Mouse (Mus musculus) neural tube, embryonic 10.5 days (tissue): ENCODE measurements at regions not wholly inside any gene's neighbourhood (a gene's known extent, or its start where the extent isn't known, plus 50 kb on each side); places are given as distances from the start of the nearest gene placed in this dataset.

Source experiments
- DNase-seq: peaks from one replicate; pipeline ENCODE4 v3.0.0-alpha.2; 2017; ENCODE audit warnings: low spot score; ENCODE audit errors: extremely low spot score

- no peak for DNase-seq
Observed at GRCm38 (mm10) chr10:111558675-111559340, 52.7 kb downstream of the Phlda1 start.

- DNase-seq = no peak
Observed at GRCm38 (mm10) chr10:111559341-111560246, 53.5 kb downstream of the Phlda1 start.

- DNase-seq = no peak
Observed at GRCm38 (mm10) chr10:111562628-111563027, 56.5 kb downstream of the Phlda1 start.

GRCm38 (mm10) chr10:111566873-111567381 is 60.8 kb downstream of the Phlda1 start:
- DNase-seq = no peak

GRCm38 (mm10) chr10:111570501-111571258 is 64.6 kb downstream of the Phlda1 start:
- no peak for DNase-seq

GRCm38 (mm10) chr10:111574231-111574630 is 68.1 kb downstream of the Phlda1 start:
- no peak for DNase-seq

- no peak for DNase-seq
Observed at GRCm38 (mm10) chr10:111574812-111575211, 68.7 kb downstream of the Phlda1 start.

GRCm38 (mm10) chr10:111575256-111575655 is 69.2 kb downstream of the Phlda1 start:
- DNase-seq = no peak

GRCm38 (mm10) chr10:111575926-111576325 is 69.8 kb downstream of the Phlda1 start:
- no peak for DNase-seq

- no peak for DNase-seq
Observed at GRCm38 (mm10) chr10:111576395-111577069, 70.4 kb downstream of the Phlda1 start.

- no peak for DNase-seq
Observed at GRCm38 (mm10) chr10:111578536-111578935, 72.5 kb downstream of the Phlda1 start.

- DNase-seq = no peak
Observed at GRCm38 (mm10) chr10:111579481-111579880, 73.4 kb downstream of the Phlda1 start.

- no peak for DNase-seq
Observed at GRCm38 (mm10) chr10:111580401-111581100, 74.5 kb downstream of the Phlda1 start.

- DNase-seq = no peak
Observed at GRCm38 (mm10) chr10:111581847-111582246, 75.8 kb downstream of the Phlda1 start.

GRCm38 (mm10) chr10:111582321-111583123 is 76.4 kb downstream of the Phlda1 start:
- no peak for DNase-seq

GRCm38 (mm10) chr10:111583124-111583743 is 77.1 kb downstream of the Phlda1 start:
- DNase-seq = no peak

GRCm38 (mm10) chr10:111583744-111584152 is 77.7 kb downstream of the Phlda1 start:
- DNase-seq = no peak

- no peak for DNase-seq
Observed at GRCm38 (mm10) chr10:111587891-111588611, 82.0 kb downstream of the Phlda1 start.
